Mouse (Mus musculus) bone marrow macrophage, adult 2 months (primary cell): ENCODE data around the gene Arhgap6.

Experiments used
- CTCF ChIP-seq: IDR thresholded peaks from 2 replicates; pipeline ENCODE4 v1.5.1; 2012; ENCODE audit warnings: low read depth, mild to moderate bottlenecking, low read length, moderate library complexity
- POLR2A ChIP-seq: IDR thresholded peaks from 2 replicates; pipeline ENCODE4 v1.6.1; 2012; ENCODE audit warnings: mild to moderate bottlenecking, low read depth, low read length, borderline replicate concordance

GRCm38 (mm10) chrX:169319945-169320667 lies 525.2 kb downstream of the Arhgap6 start, which contains the start of gene Hccs:
- TF ChIP-seq CTCF: no peak
- TF ChIP-seq POLR2A: no peak
